Mouse (Mus musculus): ENCODE measurements around the gene Nox4.

The Nox4 gene

GRCm38 (mm10) chr7:87245856-87246579 is at the start of gene Nox4:
Gene Nox4 (plus strand): TSS chr7:87246096.
- DNase-seq (ENCODE audit: low read depth), result no peak

- no peak for DNase-seq (ENCODE audit: low read depth)
Measured at GRCm38 (mm10) chr7:87204751-87205150, 41.1 kb upstream of the Nox4 start.

- DNase-seq (ENCODE audit: low read depth), result no peak
Measured at GRCm38 (mm10) chr7:87221712-87222111, 24.2 kb upstream of the Nox4 start.

GRCm38 (mm10) chr7:87222751-87223150 is 23.1 kb upstream of the Nox4 start:
- no peak for DNase-seq (ENCODE audit: low read depth)

GRCm38 (mm10) chr7:87225617-87226016 is 20.3 kb upstream of the Nox4 start:
- DNase-seq (ENCODE audit: low read depth), result no peak

- no peak for DNase-seq (ENCODE audit: low read depth)
Measured at GRCm38 (mm10) chr7:87227051-87227948, 18.6 kb upstream of the Nox4 start.

- no peak for DNase-seq (ENCODE audit: low read depth)
Measured at GRCm38 (mm10) chr7:87229502-87229901, 16.4 kb upstream of the Nox4 start.

GRCm38 (mm10) chr7:87241139-87241538 is 4.8 kb upstream of the Nox4 start:
- DNase-seq (ENCODE audit: low read depth), result no peak

- no peak for DNase-seq (ENCODE audit: low read depth)
Measured at GRCm38 (mm10) chr7:87246580-87246934, 661 bp downstream of the Nox4 start.

GRCm38 (mm10) chr7:87246940-87247339 is 1.0 kb downstream of the Nox4 start:
- DNase-seq (ENCODE audit: low read depth), result no peak

- DNase-seq (ENCODE audit: low read depth), result no peak
Measured at GRCm38 (mm10) chr7:87247926-87248325, 2.0 kb downstream of the Nox4 start.

- DNase-seq (ENCODE audit: low read depth), result no peak
Measured at GRCm38 (mm10) chr7:87252071-87252470, 6.2 kb downstream of the Nox4 start.

GRCm38 (mm10) chr7:87277225-87277624 is 31.3 kb downstream of the Nox4 start:
- DNase-seq (ENCODE audit: low read depth), result no peak

GRCm38 (mm10) chr7:87303726-87304315 is 57.9 kb downstream of the Nox4 start:
- DNase-seq (ENCODE audit: low read depth), result no peak

GRCm38 (mm10) chr7:87321571-87321970 is 75.7 kb downstream of the Nox4 start:
- DNase-seq (ENCODE audit: low read depth), result no peak

- no peak for DNase-seq (ENCODE audit: low read depth)
Measured at GRCm38 (mm10) chr7:87322085-87322484, 76.2 kb downstream of the Nox4 start.

- no peak for DNase-seq (ENCODE audit: low read depth)
Measured at GRCm38 (mm10) chr7:87330782-87331558, 85.1 kb downstream of the Nox4 start.

GRCm38 (mm10) chr7:87345598-87345997 is 99.7 kb downstream of the Nox4 start:
- no peak for DNase-seq (ENCODE audit: low read depth)

GRCm38 (mm10) chr7:87352818-87353217 is 106.9 kb downstream of the Nox4 start:
- DNase-seq (ENCODE audit: low read depth), result no peak

- no peak for DNase-seq (ENCODE audit: low read depth)
Measured at GRCm38 (mm10) chr7:87367834-87368233, 121.9 kb downstream of the Nox4 start.

GRCm38 (mm10) chr7:87369131-87369530 is 123.2 kb downstream of the Nox4 start:
- no peak for DNase-seq (ENCODE audit: low read depth)

GRCm38 (mm10) chr7:87370789-87371188 is 124.9 kb downstream of the Nox4 start:
- no peak for DNase-seq (ENCODE audit: low read depth)
